Mouse (Mus musculus): Measurements from ENCODE around the gene Mrm2. TPM values are rescaled to one million over a fixed set of nuclear protein-coding genes. Genes with fewer than 3 reads are reported as not detected.
"Not testable (repeated sequence)": the region's sequence is repeated elsewhere in the genome, so short reads cannot be mapped to it uniquely, and the experiment has no call there.

Mrm2 gene
- total RNA-seq (2017) = 8.4 and 12.0 TPM in 2 replicates

DNA sequence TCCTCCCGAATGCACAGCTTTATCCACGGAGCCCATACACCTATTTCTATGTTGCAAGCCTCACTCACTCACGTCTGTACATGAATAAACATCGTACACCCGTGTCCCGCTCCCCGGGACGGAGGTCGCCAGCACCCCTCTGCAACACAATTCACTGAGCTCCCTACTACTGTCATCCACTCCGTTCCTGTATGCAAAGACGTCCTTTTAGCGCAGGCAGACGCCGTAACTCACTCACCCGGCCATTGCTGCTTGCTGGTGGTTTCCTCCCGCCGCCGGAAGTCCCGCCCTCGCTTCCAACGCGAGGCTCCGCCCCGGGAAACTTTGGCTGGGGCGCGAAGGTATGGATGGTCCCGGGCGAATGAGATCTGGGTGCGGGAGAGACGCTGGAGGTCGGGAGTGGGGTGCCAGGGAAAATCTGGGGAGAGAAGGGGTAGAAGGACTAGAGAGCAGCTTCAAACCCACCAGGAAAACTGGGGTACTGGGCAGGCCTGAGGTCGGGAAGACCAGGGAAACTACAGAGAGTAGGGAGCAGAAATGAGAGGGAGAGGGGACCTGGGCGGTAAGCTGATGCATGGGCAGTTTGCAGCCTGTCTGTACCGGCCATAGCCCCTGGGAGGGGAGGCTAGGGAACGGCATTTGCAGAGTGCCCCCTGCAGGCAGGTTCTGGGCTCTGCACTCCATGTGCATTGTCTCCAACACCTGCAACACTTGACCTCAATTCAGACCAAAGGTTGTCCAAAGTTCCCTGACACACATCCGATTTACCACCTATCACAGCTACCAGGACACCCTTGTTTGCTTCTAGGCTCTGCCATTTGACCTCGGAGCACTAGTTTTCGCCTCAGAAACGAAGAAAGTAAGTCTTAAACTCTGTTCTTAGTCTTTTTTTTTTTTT is at the start of gene Mrm2:
Gene Mrm2, minus strand, starts transcription at position 284 of the 898 bp plus-strand sequence.
- peak; percentile 84 for ATAC-seq (replicated peaks; ENCODE audit: low read depth, poor library complexity, severe bottlenecking)

DNA sequence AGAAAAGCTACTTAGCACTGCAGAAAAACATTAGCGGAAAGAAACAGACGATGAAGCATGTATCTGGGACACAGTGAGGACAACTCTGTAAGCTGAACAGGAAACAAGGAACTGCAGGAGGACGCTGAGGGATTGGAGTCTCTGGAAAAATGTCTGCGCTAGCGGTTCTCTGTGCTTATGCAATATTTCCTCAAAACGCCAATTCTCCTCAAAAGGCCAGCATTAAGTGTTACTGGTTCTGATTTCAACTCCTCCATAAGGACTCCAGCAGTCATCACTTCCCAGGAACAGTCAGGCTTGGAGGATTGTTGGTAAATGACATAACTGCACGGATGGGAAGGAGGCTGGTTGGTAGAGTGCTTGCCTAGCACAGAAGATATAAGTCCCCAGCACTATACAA is 49.5 kb upstream of the Mrm2 start:
- ATAC-seq (replicated peaks; ENCODE audit: low read depth, poor library complexity, severe bottlenecking) = no peak

DNA sequence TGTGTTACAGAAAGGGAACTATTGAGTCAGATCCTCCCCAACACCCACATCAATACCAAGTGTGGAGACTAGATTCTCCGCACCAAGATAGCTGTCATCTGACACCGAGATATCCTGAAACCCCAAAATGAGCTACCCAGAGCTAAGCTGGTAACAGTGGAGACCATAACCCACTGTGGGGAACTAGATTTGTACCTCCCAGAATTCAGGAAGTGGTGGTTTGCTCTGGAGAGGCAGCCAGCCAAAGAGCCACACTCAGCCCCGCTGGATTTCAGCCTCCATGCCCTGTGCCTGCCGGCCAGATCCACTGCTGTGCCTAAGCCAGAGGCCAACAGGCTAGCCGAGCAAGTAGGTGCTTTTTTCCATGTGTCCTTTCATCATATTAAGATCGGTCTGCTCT is 47.6 kb upstream of the Mrm2 start:
- peak; percentile 91 for ATAC-seq (replicated peaks; ENCODE audit: low read depth, poor library complexity, severe bottlenecking)

DNA sequence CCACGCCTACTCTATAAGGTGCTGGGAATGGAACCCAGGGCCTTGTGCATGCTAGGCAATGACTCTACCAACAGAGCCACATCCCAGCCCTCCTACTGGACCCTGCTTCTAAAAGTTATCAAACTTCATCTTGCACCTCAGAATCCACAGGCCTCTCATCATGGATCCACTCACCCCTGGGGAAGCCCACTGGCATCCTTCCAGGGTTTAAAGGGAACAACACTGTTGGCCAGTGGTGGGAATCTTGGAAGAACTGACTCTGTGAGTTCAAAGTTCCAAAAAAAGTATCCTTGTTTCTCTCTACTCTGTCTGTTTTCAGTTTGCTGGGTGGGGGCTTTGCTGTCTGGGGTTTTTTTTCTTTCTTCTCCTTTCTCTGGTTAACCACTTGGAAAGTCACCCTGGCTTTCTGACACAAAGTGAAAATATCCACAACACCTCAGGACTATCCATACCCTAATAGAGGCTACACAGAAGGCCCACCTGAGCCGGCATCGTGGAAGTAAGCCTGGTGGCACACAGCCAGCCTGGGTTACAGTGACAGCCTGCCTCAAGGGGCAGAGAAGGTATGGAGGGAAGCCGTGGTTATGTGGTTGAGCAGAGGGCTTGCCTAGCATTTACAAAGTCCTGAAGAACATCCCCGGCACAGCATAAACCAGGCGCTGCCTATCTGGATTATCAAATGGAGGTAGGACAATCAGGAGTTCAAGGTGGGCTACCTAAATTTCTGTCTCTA is 46.6 kb upstream of the Mrm2 start:
- 0 out of 2 replicates have a peak, but pooled peaks have one; percentile 29 for ATAC-seq (replicated peaks; ENCODE audit: low read depth, poor library complexity, severe bottlenecking)

DNA sequence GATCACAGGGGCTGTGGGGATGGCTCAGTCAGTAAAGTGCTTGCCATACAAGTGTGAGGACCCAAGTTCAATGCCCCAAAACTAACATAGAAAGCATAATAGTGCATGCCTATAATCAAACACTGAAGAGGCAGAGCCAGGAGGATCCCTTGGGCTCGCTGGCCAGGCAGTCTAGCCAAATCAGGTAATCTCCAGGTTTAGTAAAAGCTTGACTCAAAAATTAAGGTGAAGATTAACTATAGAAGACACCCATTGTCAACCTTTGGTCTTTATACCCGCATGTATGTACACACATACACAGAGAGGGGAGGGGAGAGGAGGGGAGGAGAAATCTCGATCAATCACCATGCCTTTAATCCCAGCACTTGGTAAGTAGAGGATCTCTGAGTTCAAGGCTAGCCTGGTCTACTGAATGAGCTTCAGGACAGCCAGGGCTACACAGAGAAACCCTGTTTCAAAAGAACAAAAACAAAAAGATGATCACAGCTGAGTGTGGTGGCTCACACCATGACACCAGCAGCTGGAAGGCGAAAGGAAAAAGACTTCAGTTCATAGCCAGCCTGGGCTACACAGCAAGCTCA is 43.6 kb upstream of the Mrm2 start:
- no peak for ATAC-seq (replicated peaks; ENCODE audit: low read depth, poor library complexity, severe bottlenecking)

DNA sequence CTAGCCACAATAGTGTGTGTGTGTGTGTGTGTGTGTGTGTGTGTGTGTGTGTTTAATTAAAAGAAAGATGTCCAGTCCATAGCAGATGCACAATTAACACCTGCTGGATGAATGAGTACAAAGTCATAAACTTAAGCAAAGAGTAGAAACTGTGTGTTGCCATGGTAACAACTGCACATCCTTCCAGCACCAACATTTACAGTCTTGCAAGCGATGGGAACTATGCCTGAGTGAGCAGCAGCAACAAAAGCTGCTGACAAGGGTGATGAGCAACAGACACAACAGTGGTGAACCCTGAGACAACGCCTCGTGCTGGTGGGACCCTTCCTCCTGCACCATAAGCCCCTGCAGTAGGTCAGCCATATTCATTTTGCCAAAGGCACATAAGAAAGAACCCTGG is 42.5 kb upstream of the Mrm2 start:
- no peak for ATAC-seq (replicated peaks; ENCODE audit: low read depth, poor library complexity, severe bottlenecking)

DNA sequence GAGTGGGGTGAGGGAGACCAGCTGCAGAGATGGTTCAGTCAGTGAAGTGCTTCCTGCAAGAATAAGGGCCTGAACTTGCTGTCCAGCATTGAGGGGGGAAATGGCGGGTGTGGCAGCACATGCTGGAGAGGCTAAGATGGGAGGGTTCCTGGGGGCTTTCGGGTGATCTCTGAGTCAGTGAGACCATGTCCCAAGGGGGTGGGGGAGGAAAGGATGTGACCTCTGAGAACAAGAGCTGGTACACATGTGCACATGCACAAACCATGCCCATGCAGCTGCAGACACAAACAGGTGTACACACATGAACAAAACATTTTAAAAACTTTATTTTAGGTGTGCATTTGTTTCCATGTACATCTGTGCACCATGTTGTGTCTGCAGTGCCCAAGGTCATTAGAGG is 42.0 kb upstream of the Mrm2 start:
- ATAC-seq (replicated peaks; ENCODE audit: low read depth, poor library complexity, severe bottlenecking) = no peak

DNA sequence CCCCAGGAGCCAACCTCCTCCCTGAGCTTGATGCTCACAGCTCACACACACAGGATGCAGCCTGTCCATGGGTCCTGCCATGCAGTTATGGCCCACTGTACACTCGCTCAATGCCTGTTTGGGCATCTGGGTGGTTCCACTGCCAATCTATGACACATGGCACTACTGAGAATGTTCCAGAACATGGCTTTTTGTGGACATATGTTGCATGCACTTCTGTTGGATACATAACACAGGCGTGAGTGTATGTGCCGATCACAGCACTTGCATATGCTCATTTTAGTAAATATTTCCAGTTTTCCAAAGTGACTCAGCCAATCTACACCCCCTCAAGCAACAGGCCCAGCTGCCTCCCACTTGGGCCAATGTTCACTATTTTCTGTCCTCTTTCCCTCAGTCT is 40.0 kb upstream of the Mrm2 start:
- no peak for ATAC-seq (replicated peaks; ENCODE audit: low read depth, poor library complexity, severe bottlenecking)

DNA sequence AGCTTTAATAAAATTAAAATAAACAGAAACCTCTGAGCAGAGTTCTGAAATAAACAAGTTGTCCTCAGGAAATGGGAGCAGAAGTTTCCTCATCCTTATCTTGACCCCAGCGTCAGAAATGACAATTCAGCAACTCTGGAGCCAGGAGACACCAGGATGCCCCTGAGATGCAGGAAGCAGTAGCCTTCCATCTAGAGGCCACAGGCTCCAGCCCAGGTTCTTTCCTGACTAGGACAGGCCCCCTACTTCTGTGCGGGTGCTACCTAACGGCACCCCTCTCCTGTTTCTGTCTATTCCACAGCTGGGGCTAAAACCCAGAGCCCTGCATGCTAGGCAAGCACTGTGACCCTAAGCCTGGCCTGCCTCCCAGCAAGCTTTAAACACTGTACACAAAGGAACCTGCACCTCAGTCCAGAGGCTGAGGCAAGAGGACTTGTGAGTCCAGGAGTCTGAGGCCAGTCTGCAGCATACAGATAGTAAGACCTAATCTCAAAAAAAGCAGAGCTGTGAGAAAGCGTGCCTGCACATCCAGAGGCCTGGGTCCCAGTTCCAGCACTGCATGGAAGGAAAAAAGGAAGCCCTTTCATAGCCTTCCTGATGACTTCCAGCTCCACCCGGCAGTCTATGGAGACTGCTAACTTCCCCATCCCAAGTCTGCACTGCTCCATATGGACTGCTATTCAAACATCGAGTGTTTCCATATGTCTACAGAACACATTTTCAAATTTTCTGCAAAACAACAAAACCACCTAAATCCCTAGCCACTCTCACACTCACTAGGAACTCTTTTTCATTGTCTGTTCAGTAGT is 39.0 kb upstream of the Mrm2 start:
- no peak for ATAC-seq (replicated peaks; ENCODE audit: low read depth, poor library complexity, severe bottlenecking)

DNA sequence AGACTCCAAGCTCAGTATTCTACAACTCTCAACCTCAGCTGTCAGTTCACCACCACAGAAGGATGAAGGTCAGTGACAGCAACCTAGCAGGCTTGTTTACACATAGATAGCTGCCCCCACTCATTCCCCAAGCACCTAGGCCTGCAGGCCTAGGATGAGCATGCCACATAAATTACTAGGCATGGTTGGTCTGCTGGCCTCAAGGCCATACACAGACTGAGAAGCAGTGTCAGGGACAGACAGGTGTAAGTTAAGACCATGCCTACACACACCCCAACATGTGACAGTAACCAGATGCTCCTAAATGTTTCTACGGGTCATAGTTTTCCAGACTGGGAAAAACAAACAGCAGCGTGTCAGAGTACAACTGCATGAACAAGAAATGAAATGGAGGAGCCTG is 37.8 kb upstream of the Mrm2 start:
- ATAC-seq (replicated peaks; ENCODE audit: low read depth, poor library complexity, severe bottlenecking) = no peak

DNA sequence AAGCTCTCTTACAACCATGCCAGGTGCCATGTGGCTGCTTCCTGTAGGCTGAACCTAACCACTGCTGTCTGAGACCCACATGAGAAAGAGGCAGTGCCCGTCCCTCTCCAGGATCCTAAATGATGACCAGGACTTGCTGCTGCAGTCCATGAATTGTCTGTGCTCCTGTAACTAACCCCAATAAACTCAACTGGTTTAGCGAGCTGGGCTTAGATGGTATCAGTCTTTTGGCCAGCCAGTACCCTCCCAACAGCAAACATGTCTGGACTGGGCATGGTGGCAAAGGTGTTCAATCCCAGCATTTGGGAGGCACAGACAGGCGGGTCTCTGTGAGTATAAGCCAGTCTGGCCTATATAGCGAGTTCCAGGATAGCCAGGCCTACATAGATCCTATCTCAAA is 37.2 kb upstream of the Mrm2 start:
- ATAC-seq (replicated peaks; ENCODE audit: low read depth, poor library complexity, severe bottlenecking) = no peak

DNA sequence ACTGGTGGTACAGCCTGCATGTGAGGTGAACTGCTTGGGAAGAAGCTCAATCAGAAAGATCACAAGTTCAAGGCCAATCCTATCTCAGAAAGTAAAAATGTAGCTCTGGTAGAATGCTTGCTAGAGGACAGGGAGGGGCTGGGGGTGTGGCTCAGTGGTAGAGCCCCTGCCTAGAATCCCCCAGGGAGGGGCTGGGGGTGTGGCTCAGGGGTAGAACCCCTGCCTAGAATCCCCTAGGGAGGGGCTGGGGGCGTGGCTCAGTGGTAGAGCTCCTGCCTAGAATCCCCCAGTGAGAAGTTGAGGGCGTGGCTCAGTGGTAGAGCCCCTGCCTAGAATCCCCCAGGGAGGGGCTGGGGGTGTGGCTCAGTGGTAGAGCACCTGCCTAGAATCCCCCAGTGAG is 36.4 kb upstream of the Mrm2 start:
- ATAC-seq (replicated peaks; ENCODE audit: low read depth, poor library complexity, severe bottlenecking) = not testable (repeated sequence)

DNA sequence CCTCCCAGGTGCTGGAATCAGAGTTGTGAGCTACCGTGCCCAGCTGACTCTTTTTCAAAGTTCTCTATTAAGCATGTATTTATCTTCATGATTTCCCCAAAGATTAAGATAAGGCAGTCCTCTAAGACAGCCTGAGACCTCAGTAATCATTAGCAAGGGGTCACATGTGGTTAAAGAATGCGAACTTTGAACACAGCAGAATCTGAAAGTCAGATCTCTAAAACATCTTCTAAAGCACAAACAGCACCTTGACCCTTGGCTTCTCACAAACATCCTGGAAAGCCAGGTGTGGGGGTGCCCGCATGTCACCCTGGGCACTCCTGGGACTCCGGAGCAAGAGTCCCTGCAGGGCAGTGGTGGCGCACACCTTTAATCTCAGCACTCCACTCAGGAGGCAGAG is 32.7 kb upstream of the Mrm2 start:
- ATAC-seq (replicated peaks; ENCODE audit: low read depth, poor library complexity, severe bottlenecking) = no peak

DNA sequence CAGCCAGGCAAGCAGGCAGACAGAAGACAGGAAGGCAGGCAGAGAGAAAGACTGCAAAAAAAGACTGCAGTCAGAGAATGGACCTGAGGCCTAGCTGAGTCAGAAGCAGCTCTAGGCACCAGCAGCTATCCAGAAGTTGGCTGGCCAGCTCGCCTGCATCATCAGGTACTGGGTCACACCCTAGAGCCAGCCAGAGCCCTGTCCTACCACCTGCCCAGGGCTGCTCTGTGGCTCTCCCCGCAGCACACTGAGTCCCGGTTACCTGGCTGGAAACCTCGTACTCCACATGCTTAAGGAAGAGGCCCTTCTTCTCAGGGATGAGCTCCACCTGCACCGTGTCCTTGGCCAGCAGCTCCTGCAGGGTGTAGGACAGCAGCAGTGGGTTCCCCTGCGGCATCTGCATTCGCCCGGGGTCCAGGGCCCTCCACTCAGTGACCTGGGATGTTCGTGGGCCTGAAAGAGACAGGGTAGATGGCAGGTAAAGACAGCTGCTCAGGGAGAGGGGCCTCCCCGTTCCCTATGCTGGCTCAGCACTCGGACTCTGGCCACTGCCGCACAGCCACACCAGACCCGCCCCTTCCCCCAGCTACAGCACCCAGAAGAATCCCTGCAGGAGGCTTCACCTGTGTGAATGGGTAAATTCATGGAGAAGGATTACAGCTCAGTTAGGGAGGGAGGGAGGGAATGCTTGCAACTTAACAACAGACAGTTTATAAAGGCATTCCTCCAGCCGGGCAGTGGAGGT is 28.4 kb upstream of the Mrm2 start:
- no peak for ATAC-seq (replicated peaks; ENCODE audit: low read depth, poor library complexity, severe bottlenecking)

DNA sequence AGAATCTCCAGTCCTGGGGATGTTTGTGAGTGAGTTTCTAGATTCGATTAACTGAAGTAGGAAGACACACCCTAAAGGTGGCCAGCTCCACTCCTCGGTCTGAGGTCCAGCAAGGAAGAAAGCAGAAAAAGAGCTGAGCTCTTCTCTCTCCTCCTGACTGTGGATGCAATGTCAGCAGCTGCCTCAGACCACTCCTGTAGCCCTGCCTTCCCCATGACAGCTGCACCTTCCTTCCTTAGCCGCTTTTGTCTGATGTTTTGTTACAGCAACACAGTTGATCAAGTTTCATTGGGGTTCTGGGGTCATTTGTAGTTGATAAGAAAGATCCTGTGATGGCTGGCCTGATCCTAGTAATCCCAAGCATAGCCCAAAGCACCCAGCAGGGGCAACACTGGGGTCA is 25.8 kb upstream of the Mrm2 start:
- ATAC-seq (replicated peaks; ENCODE audit: low read depth, poor library complexity, severe bottlenecking) = no peak

DNA sequence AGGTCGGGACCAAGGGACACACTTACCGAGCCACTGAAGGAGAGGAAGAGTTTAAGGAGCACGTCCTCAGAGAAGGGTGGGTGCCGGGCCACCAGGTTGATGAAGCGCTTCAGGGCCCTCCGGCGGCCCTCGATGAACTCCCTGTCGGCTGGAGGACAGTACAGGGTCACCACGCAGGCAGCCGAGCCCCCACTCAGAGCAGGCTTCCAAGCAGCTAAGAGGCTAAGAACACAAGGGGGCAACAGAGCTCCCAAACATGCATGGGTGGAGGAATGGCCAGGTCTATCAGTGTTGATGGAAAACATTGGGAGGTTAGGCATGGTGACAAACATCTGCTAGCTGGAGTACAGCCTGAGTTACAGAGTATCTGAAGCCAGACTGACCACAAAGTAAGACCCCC is 24.2 kb upstream of the Mrm2 start:
- ATAC-seq (replicated peaks; ENCODE audit: low read depth, poor library complexity, severe bottlenecking) = peak; percentile 22; the same call in 1 of the 2 replicates

DNA sequence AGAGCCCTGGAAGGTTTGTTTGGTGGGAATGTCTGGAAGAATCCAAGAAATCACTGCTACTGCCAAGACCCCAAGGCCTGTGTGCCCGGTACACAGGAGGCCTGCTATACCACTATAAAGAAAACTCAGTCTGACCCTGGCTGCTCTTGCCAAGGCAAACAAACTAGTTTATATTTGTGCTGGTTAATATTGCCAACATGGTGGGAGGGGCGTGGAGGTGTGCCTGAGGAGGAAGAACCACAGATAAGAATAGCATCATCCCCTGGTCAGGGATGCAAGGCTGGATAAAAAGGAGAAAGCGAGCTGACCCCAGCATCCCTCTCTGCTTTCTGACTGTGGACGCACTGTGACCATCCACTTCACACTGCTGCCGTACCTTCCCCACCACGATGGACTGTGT is 20.7 kb upstream of the Mrm2 start:
- no peak for ATAC-seq (replicated peaks; ENCODE audit: low read depth, poor library complexity, severe bottlenecking)

DNA sequence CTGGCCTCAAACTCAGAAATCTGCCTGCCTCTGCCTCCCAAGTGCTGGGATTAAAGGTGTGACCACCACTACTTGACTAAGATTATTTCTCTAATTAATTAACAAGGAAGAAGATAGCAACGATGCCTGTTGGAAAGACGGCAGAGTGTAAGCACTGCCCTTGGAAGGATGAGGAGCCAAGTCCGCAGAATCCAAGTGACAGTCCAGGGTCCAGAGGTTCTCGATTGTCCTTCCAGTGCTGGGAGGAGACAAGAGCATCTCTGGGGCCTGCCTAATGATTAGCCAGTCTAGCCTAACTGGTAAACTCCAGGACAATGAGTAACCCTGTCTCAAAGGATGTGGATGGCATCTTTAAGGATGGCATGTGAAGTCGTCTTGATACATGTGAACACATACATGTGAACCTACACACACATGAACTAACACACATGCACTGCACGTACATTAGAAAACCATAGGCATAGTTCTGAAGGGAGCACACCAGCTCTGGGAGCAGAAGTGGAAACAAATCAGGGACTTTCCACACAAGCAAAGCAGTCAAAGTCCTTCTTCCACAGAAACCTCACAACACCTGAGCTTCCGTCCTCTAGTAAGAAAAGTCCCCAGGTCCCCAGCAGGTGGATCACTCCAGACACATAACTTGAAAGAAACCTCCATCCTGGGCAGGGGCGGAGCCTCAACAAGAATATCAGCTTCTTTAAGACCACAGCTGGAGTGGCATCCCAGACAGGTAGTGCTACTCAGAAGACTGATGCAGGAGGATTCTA is 19.2 kb upstream of the Mrm2 start:
- no peak for ATAC-seq (replicated peaks; ENCODE audit: low read depth, poor library complexity, severe bottlenecking)

DNA sequence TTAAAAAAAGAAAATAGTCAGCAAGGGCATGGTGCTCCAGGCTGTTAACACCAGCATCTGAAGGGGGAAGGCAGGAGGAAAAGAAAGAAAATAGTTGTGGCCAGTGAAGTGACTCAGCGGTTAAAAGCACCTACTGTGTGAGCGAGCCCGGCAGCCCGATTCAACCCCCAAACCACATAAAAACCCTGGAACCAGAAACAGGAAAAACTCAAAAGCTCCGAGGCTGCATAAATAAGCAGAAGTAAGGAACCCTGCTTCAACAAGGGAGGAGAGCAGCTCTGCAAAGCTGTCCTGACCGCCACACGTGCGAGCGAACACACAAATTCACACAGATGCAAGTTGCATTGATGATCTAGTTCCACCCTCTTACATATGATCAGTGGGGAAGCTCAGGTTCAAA is 18.2 kb upstream of the Mrm2 start:
- ATAC-seq (replicated peaks; ENCODE audit: low read depth, poor library complexity, severe bottlenecking) = peak; percentile 59
